Mouse (Mus musculus) liver, adult 2 months (tissue): ENCODE data around the gene Fryl. TPM values are rescaled to one million over a fixed set of nuclear protein-coding genes. Genes with fewer than 3 reads are reported as not detected.

ENCODE experiments used
- DNase-seq: peaks from one replicate; pipeline ENCODE4 v3.0.0-alpha.2; 2011; ENCODE audit warnings: low read depth, low spot score; ENCODE audit errors: extremely low read depth
- H3K27ac ChIP-seq: fragments of 200-500 bp; replicated peaks from 2 replicates; pipeline ENCODE4 v1.5.1; 2012; ENCODE audit warnings: low read depth, mild to moderate bottlenecking, control low read depth, inconsistent platforms, low read length; ENCODE audit not compliant: insufficient read depth
- H3K27me3 ChIP-seq: fragments of 200-500 bp; 2 replicates; pipeline ENCODE4 v1.6.1; 2012; ENCODE audit warnings: mild to moderate bottlenecking, moderate library complexity, low read length, inconsistent platforms; ENCODE audit not compliant: control insufficient read depth, insufficient read depth
- H3K36me3 ChIP-seq: fragments of 200-500 bp; 2 replicates; pipeline ENCODE4 v1.6.1; 2012; ENCODE audit warnings: low read length, inconsistent platforms; ENCODE audit not compliant: control insufficient read depth, insufficient read depth
- H3K4me1 ChIP-seq: fragments of 200-500 bp; 2 replicates; pipeline ENCODE4 v1.6.1; 2011; ENCODE audit warnings: low read length; ENCODE audit not compliant: control insufficient read depth, insufficient read depth
- H3K4me3 ChIP-seq: fragments of 200-500 bp; 2 replicates; pipeline ENCODE4 v1.5.1; 2011; ENCODE audit warnings: low read depth, mild to moderate bottlenecking, control low read depth, low read length, moderate library complexity; ENCODE audit not compliant: insufficient read depth
- H3K79me2 ChIP-seq: fragments of 200-500 bp; 2 replicates; pipeline ENCODE4 v1.6.1; 2012; ENCODE audit warnings: inconsistent platforms, mild to moderate bottlenecking, low read length, moderate library complexity; ENCODE audit not compliant: control insufficient read depth, insufficient read depth
- H3K9ac ChIP-seq: fragments of 200-500 bp; 2 replicates; pipeline ENCODE4 v1.6.1; 2012; ENCODE audit warnings: low read depth, mild to moderate bottlenecking, control low read depth, inconsistent platforms, low read length
- CTCF ChIP-seq: fragments of 200-500 bp; IDR thresholded peaks from 2 replicates; pipeline ENCODE4 v1.5.1; 2011; ENCODE audit warnings: low read depth, low read length, control low read depth
- POLR2A ChIP-seq: fragments of 200-500 bp; IDR thresholded peaks from 2 replicates; pipeline ENCODE4 v1.6.1; 2011; ENCODE audit warnings: low read length, control low read depth; ENCODE audit not compliant: insufficient read depth; ENCODE audit errors: extremely low read depth
- WGBS: fragments of 180-500 bp; shearing (Covaris S2); methylation state at CpG from one replicate; pipeline ENCODE4 v1.1.7; 2018; 5-methylcytosine and 5-hydroxymethylcytosine counted together
- polyA plus RNA-seq: library from polyadenylated mRNA; depleted of rRNA; stranded (reverse); fragments of >200 nt; gene quantifications from 2 replicates; pipeline ENCODE4 v1.2.3, GENCODE M21; 2012
- total RNA-seq: library from RNA; depleted of rRNA; stranded (reverse); fragments of >200 nt; gene quantifications from 2 replicates; pipeline ENCODE4 v1.2.3, GENCODE M21; 2014

Fryl gene
- total and polyA plus RNA-seq, 2 experiments: 9.5 to 18.7 TPM

- H3K4me1 ChIP-seq: no peaks in the 10 kb centered on the region; the same call in 1 of the 2 replicates
- no peak overlapping the region for H3K9ac ChIP-seq
- no peak overlapping the region for H3K4me3 ChIP-seq
- 76% methylated on average over 9 of the region's 9 CpGs for WGBS
- DNase-seq: no peak
- H3K27me3 ChIP-seq: no peaks in the 10 kb centered on the region
- no peak overlapping the region for H3K27ac ChIP-seq
- no peaks in the 10 kb centered on the region for H3K36me3 ChIP-seq
- TF ChIP-seq CTCF: no peak
- no peak for TF ChIP-seq POLR2A
- H3K79me2 ChIP-seq: peaks cover 46% of the 10 kb centered on the region
These were observed 24.2 kb downstream of the Fryl start for GRCm38 (mm10) chr5:73232267-73232666.

- no peak overlapping the region for H3K27ac ChIP-seq
- WGBS: 72% methylated on average over 6 of the region's 6 CpGs
These were observed 24.6 kb downstream of the Fryl start for GRCm38 (mm10) chr5:73231835-73232234.

GRCm38 (mm10) chr5:73230171-73230570 lies 26.2 kb downstream of the Fryl start:
- Histone ChIP-seq H3K9ac (no peak overlapping the region), H3K36me3 (no peaks in the 10 kb centered on the region), H3K27me3 (no peaks in the 10 kb centered on the region), H3K27ac (no peak overlapping the region), H3K4me1 (no peaks in the 10 kb centered on the region; the same call in 1 of the 2 replicates), H3K79me2 (peaks cover 39% of the 10 kb centered on the region), H3K4me3 (no peak overlapping the region)
- DNase-seq: no peak
- no peak for TF ChIP-seq CTCF
- TF ChIP-seq POLR2A: no peak
- WGBS: 91% methylated on average over 4 of the region's 4 CpGs

More at GRCm38 (mm10) chr5:73231835-73232234, 24.6 kb downstream of the Fryl start:
- no peaks in the 10 kb centered on the region; the same call in 1 of the 2 replicates for H3K4me1 ChIP-seq
- H3K4me3 ChIP-seq: no peak overlapping the region
- H3K79me2 ChIP-seq: peaks cover 43% of the 10 kb centered on the region
- no peak for TF ChIP-seq CTCF
- TF ChIP-seq POLR2A: no peak
- DNase-seq: no peak
- H3K9ac ChIP-seq: no peak overlapping the region
- no peaks in the 10 kb centered on the region for H3K36me3 ChIP-seq
- H3K27me3 ChIP-seq: no peaks in the 10 kb centered on the region

GRCm38 (mm10) chr5:73229467-73229866 lies 27.0 kb downstream of the Fryl start:
- no peak overlapping the region for H3K27ac ChIP-seq
- H3K79me2 ChIP-seq: peaks cover 41% of the 10 kb centered on the region
- 82% methylated on average over 6 of the region's 6 CpGs for WGBS
- H3K36me3 ChIP-seq: no peaks in the 10 kb centered on the region
- no peak for DNase-seq
- TF ChIP-seq POLR2A (no peak), CTCF (no peak)
- H3K4me1 ChIP-seq: no peaks in the 10 kb centered on the region; the same call in 1 of the 2 replicates
- no peaks in the 10 kb centered on the region for H3K27me3 ChIP-seq
- H3K4me3 ChIP-seq: no peak overlapping the region
- H3K9ac ChIP-seq: no peak overlapping the region

GRCm38 (mm10) chr5:73228291-73229049 lies 27.9 kb downstream of the Fryl start:
- H3K4me1 ChIP-seq: no peaks in the 10 kb centered on the region; the same call in 1 of the 2 replicates
- H3K9ac ChIP-seq: no peak overlapping the region
- TF ChIP-seq POLR2A (no peak), CTCF (no peak)

More at GRCm38 (mm10) chr5:73228291-73229049, 27.9 kb downstream of the Fryl start:
- no peaks in the 10 kb centered on the region for H3K36me3 ChIP-seq
- H3K27me3 ChIP-seq: no peaks in the 10 kb centered on the region
- H3K4me3 ChIP-seq: no peak overlapping the region
- H3K27ac ChIP-seq: no peak overlapping the region
- H3K79me2 ChIP-seq: peaks cover 38% of the 10 kb centered on the region
- peak; percentile 16 for DNase-seq
- WGBS: 54% methylated on average over 12 of the region's 12 CpGs
